Mouse (Mus musculus) v-Abl transformed pro-B cells (cell line): ENCODE measurements around the gene Tysnd1.

Experiments used
- in situ Hi-C, 2 experiments: fragments of 400-800 bp; cut with MboI; formaldehyde crosslinking; loops; one replicate each; pipeline ENCODE4 v1.15.1; 2025; ENCODE audit not compliant: unreplicated experiment in 2 of 2

Gene Tysnd1

GRCm38 (mm10) chr10:61729181-61729580 lies 33.9 kb downstream of the Tysnd1 start:
- in situ Hi-C loops, result loop anchor here in 1 of 2 experiments (25.0 kb wide), 1 partner anchor 942 kb away; no protein-coding TSS in a partner anchor

GRCm38 (mm10) chr10:61730171-61730570 lies 34.9 kb downstream of the Tysnd1 start:
- in situ Hi-C loops, result loop anchor here in 1 of 2 experiments (25.0 kb wide), 1 partner anchor 943 kb away; no protein-coding TSS in a partner anchor

GRCm38 (mm10) chr10:61734377-61734776 lies 39.1 kb downstream of the Tysnd1 start:
- in situ Hi-C loops, result loop anchor here in 1 of 2 experiments (25.0 kb wide), 1 partner anchor 947 kb away; no protein-coding TSS in a partner anchor

GRCm38 (mm10) chr10:61736671-61737078 lies 41.4 kb downstream of the Tysnd1 start:
- in situ Hi-C loops, result loop anchor here in 1 of 2 experiments (25.0 kb wide), 1 partner anchor 949 kb away; no protein-coding TSS in a partner anchor

GRCm38 (mm10) chr10:61737537-61737936 lies 42.2 kb downstream of the Tysnd1 start:
- in situ Hi-C loops, result loop anchor here in 1 of 2 experiments (25.0 kb wide), 1 partner anchor 950 kb away; no protein-coding TSS in a partner anchor

- in situ Hi-C loops, result loop anchor here in 1 of 2 experiments (25.0 kb wide), 1 partner anchor 951 kb away; no protein-coding TSS in a partner anchor
Measured at GRCm38 (mm10) chr10:61738126-61738525, 42.8 kb downstream of the Tysnd1 start.

GRCm38 (mm10) chr10:61741306-61741705 lies 46.0 kb downstream of the Tysnd1 start:
- in situ Hi-C loops, result loop anchor here in 1 of 2 experiments (25.0 kb wide), 1 partner anchor 954 kb away; no protein-coding TSS in a partner anchor

GRCm38 (mm10) chr10:61741873-61742272 lies 46.6 kb downstream of the Tysnd1 start:
- in situ Hi-C loops, result loop anchor here in 1 of 2 experiments (25.0 kb wide), 1 partner anchor 955 kb away; no protein-coding TSS in a partner anchor

- in situ Hi-C loops, result loop anchor here in 1 of 2 experiments (25.0 kb wide), 1 partner anchor 955 kb away; no protein-coding TSS in a partner anchor
Measured at GRCm38 (mm10) chr10:61742336-61742735, 47.0 kb downstream of the Tysnd1 start.

- in situ Hi-C loops, result loop anchor here in 1 of 2 experiments (25.0 kb wide), 1 partner anchor 958 kb away; no protein-coding TSS in a partner anchor
Measured at GRCm38 (mm10) chr10:61745133-61745532, 49.8 kb downstream of the Tysnd1 start.

GRCm38 (mm10) chr10:61747302-61747701 lies 52.0 kb downstream of the Tysnd1 start:
- in situ Hi-C loops, result loop anchor here in 1 of 2 experiments (25.0 kb wide), 1 partner anchor 960 kb away; no protein-coding TSS in a partner anchor

- in situ Hi-C loops, result no loop called here
Measured at GRCm38 (mm10) chr10:61750014-61750413, 54.7 kb downstream of the Tysnd1 start.

GRCm38 (mm10) chr10:61751534-61752219 lies 56.4 kb downstream of the Tysnd1 start:
- in situ Hi-C loops, result no loop called here
